Mouse (Mus musculus) liver, adult 2 months (tissue): Measurements from ENCODE around the gene Yy2. TPM values are rescaled to one million over a fixed set of nuclear protein-coding genes. Genes with fewer than 3 reads are reported as not detected.

Experiments
- DNase-seq: peaks from one replicate; pipeline ENCODE4 v3.0.0-alpha.2; 2011; ENCODE audit warnings: low read depth, low spot score; ENCODE audit errors: extremely low read depth
- H3K27ac ChIP-seq: fragments of 200-500 bp; replicated peaks from 2 replicates; pipeline ENCODE4 v1.5.1; 2012; ENCODE audit warnings: low read depth, mild to moderate bottlenecking, control low read depth, inconsistent platforms, low read length; ENCODE audit not compliant: insufficient read depth
- H3K27me3 ChIP-seq: fragments of 200-500 bp; 2 replicates; pipeline ENCODE4 v1.6.1; 2012; ENCODE audit warnings: mild to moderate bottlenecking, moderate library complexity, low read length, inconsistent platforms; ENCODE audit not compliant: control insufficient read depth, insufficient read depth
- H3K36me3 ChIP-seq: fragments of 200-500 bp; 2 replicates; pipeline ENCODE4 v1.6.1; 2012; ENCODE audit warnings: low read length, inconsistent platforms; ENCODE audit not compliant: control insufficient read depth, insufficient read depth
- H3K4me1 ChIP-seq: fragments of 200-500 bp; 2 replicates; pipeline ENCODE4 v1.6.1; 2011; ENCODE audit warnings: low read length; ENCODE audit not compliant: control insufficient read depth, insufficient read depth
- H3K4me3 ChIP-seq: fragments of 200-500 bp; 2 replicates; pipeline ENCODE4 v1.5.1; 2011; ENCODE audit warnings: low read depth, mild to moderate bottlenecking, control low read depth, low read length, moderate library complexity; ENCODE audit not compliant: insufficient read depth
- H3K79me2 ChIP-seq: fragments of 200-500 bp; 2 replicates; pipeline ENCODE4 v1.6.1; 2012; ENCODE audit warnings: inconsistent platforms, mild to moderate bottlenecking, low read length, moderate library complexity; ENCODE audit not compliant: control insufficient read depth, insufficient read depth
- H3K9ac ChIP-seq: fragments of 200-500 bp; 2 replicates; pipeline ENCODE4 v1.6.1; 2012; ENCODE audit warnings: low read depth, mild to moderate bottlenecking, control low read depth, inconsistent platforms, low read length
- CTCF ChIP-seq: fragments of 200-500 bp; IDR thresholded peaks from 2 replicates; pipeline ENCODE4 v1.5.1; 2011; ENCODE audit warnings: low read depth, low read length, control low read depth
- POLR2A ChIP-seq: fragments of 200-500 bp; IDR thresholded peaks from 2 replicates; pipeline ENCODE4 v1.6.1; 2011; ENCODE audit warnings: low read length, control low read depth; ENCODE audit not compliant: insufficient read depth; ENCODE audit errors: extremely low read depth
- WGBS: fragments of 180-500 bp; shearing (Covaris S2); methylation state at CpG from one replicate; pipeline ENCODE4 v1.1.7; 2018; 5-methylcytosine and 5-hydroxymethylcytosine counted together
- polyA plus RNA-seq: library from polyadenylated mRNA; depleted of rRNA; stranded (reverse); fragments of >200 nt; gene quantifications from 2 replicates; pipeline ENCODE4 v1.2.3, GENCODE M21; 2012; rRNA removed
- total RNA-seq: library from RNA; depleted of rRNA; stranded (reverse); fragments of >200 nt; gene quantifications from 2 replicates; pipeline ENCODE4 v1.2.3, GENCODE M21; 2014; rRNA removed

Gene Yy2
- total RNA-seq (1.3 TPM in 2 replicates), polyA plus RNA-seq (0.12 TPM in 1 of 2 replicates, not detected in the other)

DNA sequence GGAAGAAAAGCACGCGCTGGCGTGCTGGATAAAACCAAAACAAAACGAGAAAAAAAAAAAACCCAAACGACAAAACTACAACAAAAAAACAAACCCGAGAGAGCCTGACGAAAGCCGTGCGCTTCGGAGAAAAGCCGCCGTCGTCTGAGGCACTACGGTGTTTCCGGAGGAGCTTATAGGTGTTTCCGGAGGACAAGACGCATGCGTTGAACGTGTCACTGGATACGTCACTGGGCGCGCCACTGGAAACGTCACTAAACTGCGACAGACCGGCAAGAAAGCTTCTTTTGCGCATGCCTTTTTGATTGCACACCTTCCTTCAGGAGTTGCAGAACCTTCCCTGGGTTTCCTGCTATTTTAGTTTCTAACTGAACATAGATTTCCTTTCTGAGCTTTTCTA, at the start of gene Yy2:
Yy2 (minus strand) TSS at position 146 of the 400 bp plus-strand sequence.
- Histone ChIP-seq H3K4me3 (no peak within 1 kb of the TSS), H3K4me1 (no peaks in the 10 kb centered on the region), H3K27ac (no peak within 1 kb of the TSS), H3K79me2 (no peaks in the 10 kb centered on the region), H3K27me3 (no peaks in the 10 kb centered on the region), H3K9ac (no peak within 1 kb of the TSS), H3K36me3 (peaks cover 5% of the 10 kb centered on the region; the same call in 1 of the 2 replicates)
- TF ChIP-seq CTCF (no peak), POLR2A (no peak)
- whole genome bisulfite sequencing, result 96% methylated on average over 26 of the region's 26 CpGs
- no peak for DNase-seq

DNA sequence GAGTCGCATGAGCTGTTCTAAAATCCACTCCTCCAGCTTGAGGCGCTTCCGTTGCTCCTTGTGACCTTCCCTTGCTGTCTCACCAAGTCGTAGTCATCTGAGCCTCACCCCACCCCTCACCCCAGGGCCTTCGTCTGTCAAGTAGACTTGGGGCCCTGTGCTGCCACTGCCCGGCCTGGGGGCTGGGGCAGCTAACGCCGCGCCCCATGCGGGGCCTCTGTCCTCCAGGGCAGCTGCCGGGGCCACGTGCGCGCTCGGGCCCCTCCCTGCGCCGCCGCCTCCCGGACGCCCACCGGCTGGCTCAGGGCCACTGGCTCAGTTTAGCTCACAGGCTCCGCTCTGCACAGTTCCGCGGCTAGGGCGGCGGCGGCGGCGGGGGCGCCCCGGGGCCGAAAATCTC, 44.1 kb upstream of the Yy2 start:
- Histone ChIP-seq H3K27ac (no peak overlapping the region), H3K4me3 (peak overlapping the region; percentile 30; the same call in 1 of the 2 replicates), H3K4me1 (no peaks in the 10 kb centered on the region), H3K79me2 (no peaks in the 10 kb centered on the region), H3K9ac (no peak overlapping the region), H3K27me3 (no peaks in the 10 kb centered on the region), H3K36me3 (no peaks in the 10 kb centered on the region)
- 15% methylated on average over 26 of the region's 32 CpGs for WGBS
- no peak for DNase-seq
- TF ChIP-seq POLR2A, result no peak
- no peak for TF ChIP-seq CTCF

DNA sequence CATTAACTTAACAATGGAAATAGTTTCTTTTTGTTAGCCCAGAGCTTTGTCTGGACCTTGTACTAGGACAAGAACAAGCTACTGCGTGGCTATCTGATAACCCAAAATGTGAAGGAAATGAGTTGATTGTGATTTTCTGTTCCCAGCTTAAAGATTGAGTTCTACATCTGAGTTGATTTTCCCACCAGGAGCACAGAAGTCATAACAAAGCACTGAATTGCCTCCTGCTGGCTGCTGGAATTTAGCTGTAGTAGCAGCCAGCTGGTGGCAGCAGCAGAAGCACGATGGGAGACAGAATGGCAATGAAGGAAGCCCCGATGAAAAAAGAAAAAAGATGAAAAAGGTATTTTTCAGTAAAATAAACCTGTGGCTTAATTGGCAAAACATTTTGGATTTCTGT, 32.7 kb upstream of the Yy2 start:
- Histone ChIP-seq H3K27me3 (no peaks in the 10 kb centered on the region), H3K79me2 (peaks cover 4% of the 10 kb centered on the region; the same call in 1 of the 2 replicates), H3K36me3 (no peaks in the 10 kb centered on the region), H3K4me3 (no peak overlapping the region), H3K27ac (no peak overlapping the region), H3K4me1 (0 out of 2 replicates have a peak, but pooled peaks cover 2% of the 10 kb centered on the region), H3K9ac (no peak overlapping the region)
- DNase-seq, result peak; percentile 12
- WGBS, result 17% methylated on average over 3 of the region's 3 CpGs
- TF ChIP-seq CTCF (peak; percentile 27; the same call in 1 of the 2 replicates), POLR2A (no peak)

DNA sequence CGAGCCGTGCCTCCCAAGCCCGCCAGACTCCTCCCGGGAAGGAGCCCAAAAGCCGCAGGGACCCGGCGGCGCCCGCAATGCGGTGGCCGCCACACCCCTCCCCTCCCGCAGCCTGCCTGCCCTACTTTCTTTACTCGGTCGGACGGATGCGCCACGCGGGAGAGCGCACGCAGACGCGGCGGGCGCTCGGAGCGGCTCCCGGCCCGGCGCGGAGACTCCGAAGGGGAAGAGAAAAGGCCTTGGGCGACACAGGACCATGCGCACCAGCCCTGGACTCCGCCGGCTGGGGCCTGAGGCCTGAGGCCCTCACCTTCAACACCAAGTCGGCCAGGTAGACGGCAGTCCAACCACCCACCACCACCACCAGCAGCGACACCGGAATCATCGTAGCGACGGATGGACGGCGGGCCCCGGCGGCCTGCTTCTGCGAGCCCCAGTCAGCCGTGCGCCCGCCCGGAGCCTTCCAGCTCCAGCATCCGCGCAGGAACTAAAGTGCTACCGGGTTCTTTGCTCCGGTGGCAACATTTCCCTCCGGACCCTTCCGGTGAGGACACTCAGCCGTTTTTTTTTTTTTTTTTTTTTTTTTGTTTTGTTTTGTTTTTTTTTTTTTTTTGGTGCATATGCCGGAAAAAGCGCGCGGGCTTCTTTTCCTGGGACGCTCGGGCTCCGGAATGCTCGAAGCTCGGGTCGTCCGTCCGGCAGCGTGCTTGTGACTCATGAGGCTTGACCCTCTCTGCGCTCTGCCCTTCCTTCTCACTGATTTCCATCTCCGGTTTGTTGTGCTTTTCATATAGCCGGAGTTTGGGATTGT, 29.6 kb upstream of the Yy2 start, which contains the start of gene Mbtps2:
Mbtps2 (minus strand) TSS at position 530 of the 811 bp plus-strand sequence.
- TF ChIP-seq CTCF, result no peak
- TF ChIP-seq POLR2A, result 0 out of 2 replicates have a peak, but pooled peaks have one; percentile 8
- H3K9ac ChIP-seq, result peak within 1 kb of the TSS; percentile 81
- DNase-seq, result peak; percentile 51
- no peaks in the 10 kb centered on the region for H3K36me3 ChIP-seq
- WGBS, result under 1% methylated on average over 54 of the region's 74 CpGs
- H3K27me3 ChIP-seq, result no peaks in the 10 kb centered on the region
- H3K4me3 ChIP-seq, result peak within 1 kb of the TSS; percentile 84
- peak within 1 kb of the TSS; percentile 91 for H3K27ac ChIP-seq
- peaks cover 4% of the 10 kb centered on the region; the same call in 1 of the 2 replicates for H3K79me2 ChIP-seq
- 0 out of 2 replicates have a peak, but pooled peaks cover 2% of the 10 kb centered on the region for H3K4me1 ChIP-seq

DNA sequence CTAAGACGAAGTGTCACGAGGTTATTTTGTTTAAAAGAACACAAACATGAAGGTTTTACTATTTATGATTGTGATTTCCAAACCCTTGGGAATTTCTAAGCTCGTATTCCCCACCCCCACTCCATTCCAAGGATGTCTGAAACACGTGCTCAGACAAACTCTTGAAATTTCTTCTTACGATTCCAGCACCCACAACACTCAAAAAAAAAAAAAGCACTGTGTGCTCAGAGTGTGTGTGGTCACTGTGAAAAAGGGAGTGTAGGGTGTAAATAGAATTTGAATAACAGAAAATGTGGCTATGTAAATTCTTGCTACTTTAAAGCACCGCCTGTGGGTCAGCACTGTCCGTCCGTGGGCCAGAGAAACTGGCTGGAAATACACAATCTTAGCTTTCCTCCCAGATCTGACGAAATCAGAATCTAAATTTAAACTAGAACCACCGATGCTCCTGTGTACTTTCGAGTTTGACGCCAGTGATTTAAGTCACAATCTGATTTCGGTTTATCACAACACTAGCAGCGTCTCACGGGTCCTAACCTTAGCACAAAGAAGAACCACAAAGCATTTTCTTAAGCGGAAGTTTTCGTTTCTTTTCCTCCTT, 28.9 kb upstream of the Yy2 start:
- peak; percentile 57 for DNase-seq
- H3K36me3 ChIP-seq, result no peaks in the 10 kb centered on the region
- WGBS, result under 1% methylated on average over 17 of the region's 17 CpGs
- H3K4me1 ChIP-seq, result 0 out of 2 replicates have a peak, but pooled peaks cover 2% of the 10 kb centered on the region
- H3K27me3 ChIP-seq, result no peaks in the 10 kb centered on the region
- peak overlapping the region; percentile 91 for H3K27ac ChIP-seq
- H3K9ac ChIP-seq, result peak overlapping the region; percentile 81
- no peak for TF ChIP-seq CTCF
- TF ChIP-seq POLR2A, result no peak
- H3K4me3 ChIP-seq, result peak overlapping the region; percentile 84
- peaks cover 4% of the 10 kb centered on the region; the same call in 1 of the 2 replicates for H3K79me2 ChIP-seq
